Mouse (Mus musculus) neural tube, embryonic 14.5 days (tissue): ENCODE measurements around the gene Cfap221. TPM values are rescaled to one million over a fixed set of nuclear protein-coding genes. Genes with fewer than 3 reads are reported as not detected.

Experiments
- ATAC-seq: fragments of 200-750 bp; cut with Nextera tagmentation; 2 replicates; pipeline ENCODE4 v1.8.0; 2017; ENCODE audit warnings: low read depth, mild to moderate bottlenecking, moderate TSS enrichment, moderate library complexity
- H3K27ac ChIP-seq: fragments of 300-500 bp; sonication (generic); 2 replicates; pipeline ENCODE4 v1.5.1; 2014; ENCODE audit warnings: low read depth, mild to moderate bottlenecking, control low read depth, low read length, moderate library complexity, mixed read lengths
- H3K27me3 ChIP-seq: fragments of 300-500 bp; sonication (generic); 2 replicates; pipeline ENCODE4 v1.6.1; 2014; ENCODE audit warnings: low read length; ENCODE audit not compliant: control insufficient read depth, insufficient read depth
- H3K36me3 ChIP-seq: fragments of 300-500 bp; sonication (generic); 2 replicates; pipeline ENCODE4 v1.6.1; 2014; ENCODE audit warnings: low read length, mixed read lengths; ENCODE audit not compliant: control insufficient read depth, insufficient read depth
- H3K4me1 ChIP-seq: fragments of 300-500 bp; sonication (generic); 2 replicates; pipeline ENCODE4 v1.6.1; 2014; ENCODE audit warnings: low read length; ENCODE audit not compliant: control insufficient read depth, insufficient read depth
- H3K4me2 ChIP-seq: fragments of 300-500 bp; sonication (generic); 2 replicates; pipeline ENCODE4 v1.6.1; 2014; ENCODE audit warnings: mild to moderate bottlenecking, low read depth, low read length, control low read depth
- H3K4me3 ChIP-seq: fragments of 300-500 bp; sonication (generic); 2 replicates; pipeline ENCODE4 v1.5.1; 2014; ENCODE audit warnings: low read depth, low read length, control low read depth, mixed read lengths
- H3K9ac ChIP-seq: fragments of 300-500 bp; sonication (generic); replicated peaks from 2 replicates; pipeline ENCODE4 v1.6.1; 2014; ENCODE audit warnings: low read depth, mild to moderate bottlenecking, control low read depth, low read length, mixed read lengths
- H3K9me3 ChIP-seq: fragments of 300-500 bp; sonication (generic); 2 replicates; pipeline ENCODE4 v1.6.1; 2016; ENCODE audit warnings: low read length; ENCODE audit not compliant: control insufficient read depth
- WGBS: fragments of 180-500 bp; shearing (Covaris S2); extraction: QIAGEN DNeasy Blood & Tissue Kit; methylation state at CpG from one replicate; pipeline ENCODE4 v1.1.7; 2014; 5-methylcytosine and 5-hydroxymethylcytosine counted together
- polyA plus RNA-seq: library from polyadenylated mRNA; unstranded; fragments of >200 nt; fragmentation: Nextera tagmentation; extraction: Ambion mirVana; gene quantifications from 2 replicates; pipeline ENCODE4 v1.2.1, GENCODE M21; 2014

Cfap221 gene
- polyA plus RNA-seq, result 0.13 and 0.18 TPM in 2 replicates

GRCm38 (mm10) chr1:119996798-119997581 is at the start of gene Cfap221:
Gene Cfap221 (minus strand): TSS chr1:119997234.
- Histone ChIP-seq H3K27me3 (no peaks in the 10 kb centered on the region), H3K9me3 (no peaks in the 10 kb centered on the region), H3K36me3 (no peaks in the 10 kb centered on the region), H3K4me1 (0 out of 2 replicates have a peak, but pooled peaks cover 3% of the 10 kb centered on the region), H3K4me3 (peak within 1 kb of the TSS; percentile 26), H3K9ac (no peak within 1 kb of the TSS), H3K4me2 (peak within 1 kb of the TSS; percentile 63), H3K27ac (no peak within 1 kb of the TSS)
- WGBS, result 6% methylated on average over 30 of the region's 30 CpGs
- ATAC-seq, result peak; percentile 89

DNA sequence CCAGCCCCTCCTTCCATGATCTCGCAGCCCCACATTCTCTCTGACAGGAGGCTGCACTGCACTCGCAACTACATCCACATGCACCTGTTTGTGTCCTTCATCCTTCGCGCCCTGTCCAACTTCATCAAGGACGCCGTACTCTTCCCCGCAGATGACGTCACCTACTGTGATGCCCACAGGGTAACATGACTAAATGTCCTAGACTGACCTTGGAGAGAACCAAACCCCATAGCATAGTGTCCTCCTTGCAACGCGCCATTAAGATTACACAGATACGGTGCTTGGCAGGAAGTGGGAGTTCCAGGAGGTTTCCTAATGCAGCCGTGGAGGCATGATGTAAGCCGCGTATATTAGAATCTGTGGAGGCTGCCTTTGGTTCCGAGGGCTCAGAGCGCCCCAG is 47.5 kb upstream of the Cfap221 start:
- Histone ChIP-seq H3K9me3 (no peaks in the 10 kb centered on the region), H3K4me1 (no peaks in the 10 kb centered on the region), H3K27me3 (no peaks in the 10 kb centered on the region), H3K36me3 (no peaks in the 10 kb centered on the region), H3K27ac (no peak overlapping the region), H3K4me3 (no peak overlapping the region), H3K4me2 (no peak overlapping the region), H3K9ac (no peak overlapping the region)
- WGBS, result 89% methylated on average over 16 of the region's 16 CpGs
- no peak for ATAC-seq

DNA sequence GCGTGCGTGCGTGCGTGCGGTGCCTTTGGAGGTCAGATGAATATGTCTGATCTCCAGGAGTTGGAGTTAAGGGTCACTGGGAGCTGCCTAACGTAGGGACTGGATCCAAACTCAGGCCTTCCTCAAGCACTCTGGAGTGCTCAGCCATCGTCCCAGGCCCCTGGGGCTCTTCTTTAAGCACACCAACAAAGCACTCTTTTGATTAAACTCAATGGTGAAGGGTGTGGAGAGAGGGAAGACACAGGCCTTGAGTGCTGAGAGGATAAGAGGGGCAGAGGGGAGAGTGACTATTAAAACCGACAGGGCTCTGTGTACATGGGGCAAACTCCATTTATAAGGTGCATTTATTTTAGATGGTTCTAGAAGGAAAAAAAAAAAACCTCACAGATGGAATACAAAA is 45.4 kb upstream of the Cfap221 start:
- no peak overlapping the region for H3K4me3 ChIP-seq
- H3K27me3 ChIP-seq, result no peaks in the 10 kb centered on the region
- no peak for ATAC-seq
- H3K27ac ChIP-seq, result no peak overlapping the region
- H3K36me3 ChIP-seq, result no peaks in the 10 kb centered on the region
- H3K4me1 ChIP-seq, result no peaks in the 10 kb centered on the region
- WGBS, result 68% methylated on average over 8 of the region's 8 CpGs
- H3K9me3 ChIP-seq, result no peaks in the 10 kb centered on the region
- no peak overlapping the region for H3K4me2 ChIP-seq
- H3K9ac ChIP-seq, result no peak overlapping the region

DNA sequence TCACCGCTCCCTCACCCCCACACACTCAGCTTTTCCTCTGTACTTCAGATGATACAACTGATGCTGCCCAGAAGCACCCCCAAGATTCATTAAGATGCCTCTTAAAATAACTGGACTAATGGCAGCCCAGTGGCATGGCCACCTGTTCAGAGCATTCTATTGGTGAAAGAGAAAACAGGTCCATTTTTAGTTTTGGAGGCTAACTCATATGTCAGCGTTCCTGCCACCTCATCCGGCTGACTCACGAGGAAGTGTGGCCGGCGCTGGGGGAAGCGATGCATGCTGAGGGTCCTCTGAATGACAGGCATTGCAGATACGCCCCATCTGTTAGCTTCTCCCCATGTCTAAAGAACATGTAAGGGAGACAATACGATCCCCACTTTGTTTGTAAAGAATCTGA is 41.6 kb upstream of the Cfap221 start:
- Histone ChIP-seq H3K4me2 (no peak overlapping the region), H3K36me3 (no peaks in the 10 kb centered on the region), H3K9ac (no peak overlapping the region), H3K4me3 (no peak overlapping the region), H3K27ac (no peak overlapping the region), H3K9me3 (no peaks in the 10 kb centered on the region), H3K27me3 (no peaks in the 10 kb centered on the region), H3K4me1 (no peaks in the 10 kb centered on the region)
- WGBS, result 84% methylated on average over 9 of the region's 9 CpGs
- no peak for ATAC-seq

DNA sequence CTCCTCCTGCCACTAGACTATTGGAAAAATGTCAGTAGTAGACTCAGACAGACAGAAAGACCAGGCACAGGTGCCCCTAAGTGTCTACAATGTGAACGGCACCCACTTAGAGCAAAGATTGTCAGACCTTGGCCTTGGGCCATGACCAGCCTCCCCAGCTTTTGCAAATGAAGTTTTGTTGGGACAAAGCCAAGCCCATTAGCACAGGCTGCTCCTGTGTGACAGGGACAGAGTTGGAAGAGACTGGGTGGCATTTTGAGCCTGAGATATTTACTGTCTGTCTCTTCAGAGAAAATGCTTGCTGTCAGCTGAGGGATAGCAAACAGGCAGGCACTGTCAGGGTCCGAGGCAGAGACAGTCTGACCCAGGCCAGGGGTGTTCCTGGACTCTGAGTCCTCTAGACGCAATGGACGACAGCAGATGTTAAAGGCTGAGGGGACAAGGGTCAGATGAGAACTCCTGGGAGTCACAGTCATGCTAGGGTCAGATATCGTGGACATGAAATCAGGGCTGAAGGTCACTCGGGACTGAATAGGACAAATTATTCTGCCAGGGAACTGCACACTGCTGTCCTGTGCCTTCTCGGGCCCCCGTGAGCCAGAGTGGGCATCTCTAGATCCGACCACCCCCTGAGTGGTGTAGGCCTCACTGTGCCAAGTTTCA is 40.1 kb upstream of the Cfap221 start:
- Histone ChIP-seq H3K27ac (no peak overlapping the region), H3K9me3 (no peaks in the 10 kb centered on the region), H3K4me1 (no peaks in the 10 kb centered on the region), H3K4me3 (no peak overlapping the region), H3K9ac (no peak overlapping the region), H3K4me2 (no peak overlapping the region), H3K36me3 (no peaks in the 10 kb centered on the region), H3K27me3 (no peaks in the 10 kb centered on the region)
- 0 out of 2 replicates have a peak, but pooled peaks have one; percentile 9 for ATAC-seq
- 67% methylated on average over 9 of the region's 9 CpGs for WGBS

DNA sequence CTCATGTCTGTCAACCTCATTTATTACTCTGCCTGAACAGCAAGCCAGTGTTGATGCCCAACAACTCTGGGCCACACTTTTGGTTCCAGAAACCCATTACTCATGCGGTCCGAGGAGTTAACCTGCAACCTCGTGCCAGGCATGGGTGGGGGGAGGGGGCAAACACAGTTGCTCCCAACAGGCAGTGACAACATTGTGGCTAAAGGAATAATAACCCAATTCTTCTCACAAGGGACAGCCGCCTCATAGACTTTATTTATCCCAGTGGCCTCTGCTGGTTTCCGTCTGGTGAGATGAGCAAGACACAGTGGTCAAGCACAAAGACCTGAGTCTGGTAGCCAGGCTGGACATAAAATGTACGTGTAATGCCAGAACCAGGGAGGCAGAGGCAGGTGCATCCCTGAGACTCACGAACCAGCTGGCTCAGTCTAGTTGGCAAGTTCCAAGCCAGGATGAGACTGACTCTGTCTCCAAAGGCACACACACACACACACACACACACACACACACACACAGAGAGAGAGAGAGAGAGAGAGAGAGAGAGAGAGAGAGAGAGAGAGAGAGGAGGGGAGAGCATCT is 38.5 kb upstream of the Cfap221 start:
- H3K4me3 ChIP-seq, result no peak overlapping the region
- WGBS, result 76% methylated on average over 7 of the region's 7 CpGs
- no peaks in the 10 kb centered on the region for H3K4me1 ChIP-seq
- H3K9ac ChIP-seq, result no peak overlapping the region
- no peaks in the 10 kb centered on the region for H3K36me3 ChIP-seq
- no peak for ATAC-seq
- H3K27ac ChIP-seq, result no peak overlapping the region
- H3K4me2 ChIP-seq, result no peak overlapping the region
- no peaks in the 10 kb centered on the region for H3K27me3 ChIP-seq
- H3K9me3 ChIP-seq, result no peaks in the 10 kb centered on the region

GRCm38 (mm10) chr1:120034793-120035192 is 37.8 kb upstream of the Cfap221 start:
- no peak overlapping the region for H3K4me2 ChIP-seq
- H3K36me3 ChIP-seq, result no peaks in the 10 kb centered on the region
- no peaks in the 10 kb centered on the region for H3K27me3 ChIP-seq
- H3K27ac ChIP-seq, result no peak overlapping the region
- no peaks in the 10 kb centered on the region for H3K9me3 ChIP-seq
- no peak overlapping the region for H3K9ac ChIP-seq
- no peaks in the 10 kb centered on the region for H3K4me1 ChIP-seq
- WGBS, result 38% methylated on average over 1 of the region's 1 CpGs
- H3K4me3 ChIP-seq, result no peak overlapping the region
- ATAC-seq, result no peak

DNA sequence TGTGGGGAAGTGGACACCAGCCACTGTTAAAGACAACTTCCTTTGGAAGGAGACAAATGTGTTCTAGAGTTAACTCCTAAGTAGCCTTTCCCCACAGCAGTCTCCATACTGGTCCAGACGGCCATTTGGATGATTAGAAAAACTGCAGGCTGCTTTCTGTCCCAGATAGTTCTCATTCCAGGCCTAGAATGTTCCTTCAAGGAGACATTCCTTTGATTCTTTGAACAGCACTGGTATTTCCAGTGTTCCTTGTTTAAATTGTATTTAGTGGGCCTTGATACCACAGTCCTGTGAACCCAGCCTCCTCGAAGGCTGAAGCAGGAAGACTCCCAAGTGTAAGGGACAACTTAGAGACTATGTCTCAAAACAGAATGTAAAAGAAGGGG is 36.4 kb upstream of the Cfap221 start:
- Histone ChIP-seq H3K9ac (no peak overlapping the region), H3K4me2 (no peak overlapping the region), H3K4me1 (no peaks in the 10 kb centered on the region), H3K9me3 (no peaks in the 10 kb centered on the region), H3K27me3 (no peaks in the 10 kb centered on the region), H3K27ac (no peak overlapping the region), H3K4me3 (no peak overlapping the region), H3K36me3 (no peaks in the 10 kb centered on the region)
- no peak for ATAC-seq
- WGBS, result 94% methylated on average over 2 of the region's 2 CpGs
